Mouse (Mus musculus) spleen, adult 2 months (tissue): ENCODE data around the gene Pus1.

ENCODE experiments used
- CTCF ChIP-seq: fragments of 200-500 bp; IDR thresholded peaks from 2 replicates; pipeline ENCODE4 v1.5.1; 2011; ENCODE audit warnings: mild to moderate bottlenecking, inconsistent platforms; ENCODE audit not compliant: insufficient read depth, insufficient read length, insufficient replicate concordance; ENCODE audit errors: extremely low read depth
- POLR2A ChIP-seq: fragments of 200-500 bp; IDR thresholded peaks from 2 replicates; pipeline ENCODE4 v1.6.1; 2011; ENCODE audit warnings: low read depth, low read length, inconsistent platforms

GRCm38 (mm10) chr5:110769272-110769671 lies 11.2 kb downstream of the Pus1 start:
- TF ChIP-seq POLR2A = no peak
- no peak for TF ChIP-seq CTCF
